Mouse (Mus musculus) embryo, embryonic 9.5 days (tissue): ENCODE results near the gene Vmn2r86.
"Not testable (repeated sequence)": the region's sequence is repeated elsewhere in the genome, so short reads cannot be mapped to it uniquely, and the experiment has no call there.

Experiments used
- DNase-seq: peaks from one replicate; pipeline ENCODE4 v3.0.0-alpha.2; 2017; ENCODE audit errors: extremely low spot score

Gene Vmn2r86

GRCm38 (mm10) chr10:130455950-130456349 is at the start of gene Vmn2r86:
Gene Vmn2r86 (minus strand): TSS chr10:130456050.
- not testable (repeated sequence) for DNase-seq

GRCm38 (mm10) chr10:130497296-130497695 is 41.4 kb upstream of the Vmn2r86 start, which contains the start of gene Vmn2r87:
Gene Vmn2r87 (minus strand): TSS chr10:130497396.
- DNase-seq = no peak

GRCm38 (mm10) chr10:130470311-130470760 is 14.5 kb upstream of the Vmn2r86 start:
- DNase-seq = peak; percentile 77

- DNase-seq = no peak
Measured at GRCm38 (mm10) chr10:130444776-130445175, 11.1 kb downstream of the Vmn2r86 start.

- DNase-seq = not testable (repeated sequence)
Measured at GRCm38 (mm10) chr10:130434185-130434898, 21.5 kb downstream of the Vmn2r86 start.

GRCm38 (mm10) chr10:130429603-130430002 is 26.2 kb downstream of the Vmn2r86 start, which contains the start of gene Vmn2r85:
Gene Vmn2r85 (minus strand): TSS chr10:130429703.
- not testable (repeated sequence) for DNase-seq

- DNase-seq = not testable (repeated sequence)
Measured at GRCm38 (mm10) chr10:130422368-130422767, 33.5 kb downstream of the Vmn2r86 start.

- DNase-seq = no peak
Measured at GRCm38 (mm10) chr10:130420401-130420800, 35.4 kb downstream of the Vmn2r86 start.

GRCm38 (mm10) chr10:130419954-130420353 is 35.9 kb downstream of the Vmn2r86 start:
- not testable (repeated sequence) for DNase-seq

GRCm38 (mm10) chr10:130416352-130416751 is 39.5 kb downstream of the Vmn2r86 start:
- DNase-seq = not testable (repeated sequence)

GRCm38 (mm10) chr10:130412167-130412698 is 43.6 kb downstream of the Vmn2r86 start:
- not testable (repeated sequence) for DNase-seq

- DNase-seq = no peak
Measured at GRCm38 (mm10) chr10:130394232-130394631, 61.6 kb downstream of the Vmn2r86 start, which contains the start of gene Vmn2r84. Gene Vmn2r84 (minus strand): TSS chr10:130394332.
